Mouse (Mus musculus) liver, postnatal 0 days (tissue): ENCODE data around the gene Slc16a10.

ENCODE experiments used
- CTCF ChIP-seq: sonication (generic); IDR thresholded peaks from 2 replicates; pipeline ENCODE4 v1.5.1; 2016; ENCODE audit warnings: antibody characterized with exemption, low read depth
- EP300 ChIP-seq: IDR thresholded peaks from 2 replicates; pipeline ENCODE4 v1.6.1; 2016; ENCODE audit warnings: antibody characterized with exemption, low read depth, mild to moderate bottlenecking

DNA sequence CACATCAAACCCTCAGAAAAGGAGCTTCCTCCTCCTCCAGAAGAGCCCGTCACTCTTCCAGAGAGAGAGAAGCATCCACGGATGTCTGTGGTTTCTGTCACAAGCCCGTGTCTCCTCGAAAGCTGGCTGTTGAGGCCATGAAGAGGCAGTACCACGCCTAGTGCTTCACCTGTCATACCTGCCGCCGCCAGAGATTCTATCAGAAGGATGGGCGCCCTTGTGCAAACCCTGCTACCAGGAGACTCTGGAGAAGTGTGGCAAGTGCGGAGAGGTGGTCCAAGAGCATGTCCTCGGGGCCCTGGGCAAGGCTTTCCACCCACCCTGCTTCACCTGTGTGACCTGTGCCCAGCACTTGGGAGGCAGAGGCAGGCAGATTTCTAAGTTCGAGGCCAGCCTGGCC is 132.5 kb downstream of the Slc16a10 start:
- no peak for TF ChIP-seq EP300
- no peak for TF ChIP-seq CTCF
